In genomic region chr9:44486335-44486734, GRCm38 (mm10) we compare ENCODE assay signal across 9 mouse cellular contexts. TPM values are rescaled to one million over a fixed set of nuclear protein-coding genes. Genes with fewer than 3 reads are reported as not detected.
A peak's percentile ranks its signal among the peaks of the same experiment; 100 is the strongest.
DNase-seq lines count a peak whose midpoint lies in the region; ATAC-seq lines count a peak whose summit lies in the region.
"Had no signal": no experiment of that assay in that cellular context is flagged by ENCODE, and none has a peak within 500 bp of the region (broad histone marks: within the 10 kb centered on the region; RNA-seq: fewer than 3 reads in every experiment).

No protein-coding gene starts in this region.

- peak overlapping the region; percentile 96 for H3K4me3 ChIP-seq in heart, embryonic 16.5 days (ENCODE audit: low read length)
- peak overlapping the region; percentile 98 for H3K4me3 ChIP-seq in midbrain, embryonic 13.5 days (replicated peaks)

- ATAC-seq in heart, embryonic 16.5 days (replicated peaks; ENCODE audit: extremely low read depth, insufficient read depth, low FRiP score) = no peak
- ATAC-seq in midbrain, embryonic 13.5 days = no peak

- no peaks in the 10 kb centered on the region for H3K27me3 ChIP-seq in heart, embryonic 16.5 days (ENCODE audit: control insufficient read depth, insufficient read depth, low read length)
- no peaks in the 10 kb centered on the region for H3K27me3 ChIP-seq in midbrain, embryonic 13.5 days

- H3K36me3 ChIP-seq in heart, embryonic 16.5 days (ENCODE audit: control insufficient read depth, insufficient read depth) = no peaks in the 10 kb centered on the region
- H3K36me3 ChIP-seq in midbrain, embryonic 13.5 days = no peaks in the 10 kb centered on the region

- no peaks in the 10 kb centered on the region for H3K9me3 ChIP-seq in heart, embryonic 16.5 days (replicated peaks; ENCODE audit: control insufficient read depth, low read length)
- H3K9me3 ChIP-seq in midbrain, embryonic 13.5 days = no peaks in the 10 kb centered on the region

- WGBS in heart, embryonic 16.5 days = 11% methylated on average over 3 of the region's 3 CpGs
- WGBS in midbrain, embryonic 13.5 days = 11% methylated on average over 3 of the region's 3 CpGs

- DNase-seq in kidney, adult 11 months = peak; percentile 79
- DNase-seq in kidney, adult 18-20 months = no peak
- peak; percentile 71 for DNase-seq in embryo, embryonic 10.5 days (ENCODE audit: low spot score)
- peak; percentile 73 to 83 for DNase-seq in kidney, postnatal 4 days
- DNase-seq in B cell, adult 2 months = no peak
- no peak for DNase-seq in left cerebral cortex, postnatal 25 days (ENCODE audit: low spot score in 2 of 2)

- H3K9ac ChIP-seq in heart, embryonic 16.5 days (ENCODE audit: low read length) = peak overlapping the region; percentile 99
- peak overlapping the region; percentile 98 for H3K9ac ChIP-seq in midbrain, embryonic 13.5 days (replicated peaks)

- peak overlapping the region; percentile 95 for H3K4me2 ChIP-seq in heart, embryonic 16.5 days (ENCODE audit: low read depth, low read length)
- peak overlapping the region; percentile 99 for H3K4me2 ChIP-seq in midbrain, embryonic 13.5 days (replicated peaks)

- intact Hi-C loops in left cerebral cortex, postnatal 25 days (cut with DNase I) = no loop called here

- H3K4me1 ChIP-seq in heart, embryonic 16.5 days (ENCODE audit: control insufficient read depth, insufficient read depth, low read length) = peaks cover 78% of the 10 kb centered on the region
- peaks cover 89% of the 10 kb centered on the region for H3K4me1 ChIP-seq in midbrain, embryonic 13.5 days (replicated peaks)

- peak overlapping the region; percentile 95 for H3K27ac ChIP-seq in heart, embryonic 16.5 days (ENCODE audit: low read length)
- H3K27ac ChIP-seq in midbrain, embryonic 13.5 days = no peak overlapping the region

RNA-seq across cellular contexts. Expression of gene Bcl9l, which starts 3.7 kb away (rescaled TPM):
- 11.1 and 11.3 TPM in 2 replicates for polyA plus RNA-seq in heart, embryonic 16.5 days (2015; fragmentation: Nextera tagmentation; extraction: Ambion mirVana)
- polyA plus RNA-seq in midbrain, embryonic 13.5 days (2015; fragmentation: Nextera tagmentation; extraction: Ambion mirVana) = 8.0 and 9.2 TPM in 2 replicates
- 10 to 100 TPM; 60.3 to 60.9 TPM for total RNA-seq in left cerebral cortex, postnatal 25 days (2021)

RNA-seq across cellular contexts. Expression of gene Upk2, which starts 31.6 kb away (rescaled TPM):
- 0.50 TPM in 1 of 2 replicates, not detected in the other for polyA plus RNA-seq in heart, embryonic 16.5 days (2015; fragmentation: Nextera tagmentation; extraction: Ambion mirVana)
- polyA plus RNA-seq in midbrain, embryonic 13.5 days (2015; fragmentation: Nextera tagmentation; extraction: Ambion mirVana) = not detected in 2 replicates
- total RNA-seq in left cerebral cortex, postnatal 25 days (2021) = not detected

RNA-seq across cellular contexts. Expression of gene Foxr1, which starts 45.4 kb away (rescaled TPM):
- polyA plus RNA-seq in heart, embryonic 16.5 days (2015; fragmentation: Nextera tagmentation; extraction: Ambion mirVana) = not detected in 2 replicates
- polyA plus RNA-seq in midbrain, embryonic 13.5 days (2015; fragmentation: Nextera tagmentation; extraction: Ambion mirVana) = not detected in 2 replicates
- total RNA-seq in left cerebral cortex, postnatal 25 days (2021) = not detected
- total RNA-seq: gastrocnemius, adult 8-10 months had no signal

Comparison
In these comparisons a context has a peak if more than half of its experiments do, and no peak if none do; other contexts are left out.
1. DNase-seq: peak in kidney, adult 11 months (single experiment), embryo, embryonic 10.5 days (single experiment) and kidney, postnatal 4 days (2 of 2); none in kidney, adult 18-20 months (single experiment), B cell, adult 2 months (0 of 2) and left cerebral cortex, postnatal 25 days (0 of 2).